Mouse (Mus musculus): Measurements from ENCODE around the gene Nanp. TPM values are rescaled to one million over a fixed set of nuclear protein-coding genes. Genes with fewer than 3 reads are reported as not detected.

The Nanp gene
- polyA plus RNA-seq (2015; fragmentation: Nextera tagmentation; extraction: Ambion mirVana): 34.1 and 35.5 TPM in 2 replicates

DNA sequence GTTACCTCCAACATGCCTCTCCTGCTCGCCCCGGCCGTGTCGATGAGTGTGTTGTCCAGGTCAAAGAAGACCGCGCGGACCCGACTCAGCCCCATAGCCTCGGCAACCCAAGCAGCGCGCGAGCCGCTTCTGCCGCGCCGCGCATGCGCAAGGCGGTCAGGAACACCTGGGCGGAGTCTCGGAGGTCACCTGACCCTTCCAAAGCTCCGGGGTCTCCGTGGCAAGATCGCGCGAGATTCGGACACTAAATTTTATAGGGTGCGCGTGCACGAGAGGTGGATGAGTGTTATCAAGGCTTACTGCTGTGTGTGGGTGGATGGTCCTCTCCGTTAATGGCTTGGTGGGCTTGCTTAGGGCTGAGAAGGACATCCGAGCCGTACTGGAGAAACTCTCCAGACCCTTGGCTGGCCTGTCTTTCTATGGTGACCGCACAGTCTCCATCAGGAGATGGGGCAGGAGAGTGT is at the start of gene Nanp, which contains the start of gene Ninl:
TSS of gene Nanp (minus strand) at position 167 of the 464 bp plus-strand sequence.
TSS of gene Ninl (minus strand) at position 151 of the 464 bp plus-strand sequence.
- ATAC-seq (ENCODE audit: low FRiP score, low TSS enrichment) (peak; percentile 94), DNase-seq (ENCODE audit: low spot score) (peak; percentile 94)
- Histone ChIP-seq H3K9me3 (ENCODE audit: control insufficient read depth, low read length) (no peaks in the 10 kb centered on the region), H3K4me2 (replicated peaks; ENCODE audit: low read depth) (peak within 1 kb of the TSS; percentile 90), H3K27me3 (ENCODE audit: control insufficient read depth, insufficient read depth, low read length) (no peaks in the 10 kb centered on the region), H3K27ac (replicated peaks) (peak within 1 kb of the TSS; percentile 76), H3K9ac (ENCODE audit: low read length) (peak within 1 kb of the TSS; percentile 97), H3K36me3 (ENCODE audit: control insufficient read depth, insufficient read depth, low read length) (no peaks in the 10 kb centered on the region), H3K4me3 (ENCODE audit: low read depth, low read length) (peak within 1 kb of the TSS; percentile 89), H3K4me1 (replicated peaks; ENCODE audit: control insufficient read depth, insufficient read depth) (no peaks in the 10 kb centered on the region)
- TF ChIP-seq EP300 (optimal IDR thresholded peaks at IDR 0.05) (peak; percentile 85), CTCF (IDR thresholded peaks at IDR 0.05; ENCODE audit: low read depth) (no peak)
- under 1% methylated on average over 32 of the region's 34 CpGs for WGBS

DNA sequence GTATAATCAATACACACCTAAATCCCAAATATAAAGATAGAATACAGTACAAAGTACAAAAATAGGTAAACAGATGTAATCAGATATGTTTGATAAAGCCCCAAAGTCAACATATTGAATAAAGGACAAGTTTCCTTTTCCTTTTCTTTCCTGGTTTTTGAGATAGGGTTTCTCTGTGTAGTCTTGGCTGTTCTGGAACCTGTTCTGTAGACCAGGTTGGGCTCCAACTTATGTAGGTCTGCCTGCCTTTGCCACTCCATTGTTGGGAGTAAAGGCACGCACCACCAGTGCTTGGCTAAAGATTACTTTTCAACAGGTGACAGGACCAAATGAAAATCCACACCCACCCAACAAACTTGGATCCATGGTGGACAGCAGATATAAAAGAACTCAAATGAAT is 17.4 kb upstream of the Nanp start:
- H3K9me3 ChIP-seq (ENCODE audit: control insufficient read depth, low read length): no peaks in the 10 kb centered on the region
- H3K27ac ChIP-seq (replicated peaks): no peak overlapping the region
- TF ChIP-seq CTCF (IDR thresholded peaks at IDR 0.05; ENCODE audit: low read depth): no peak
- no peak for TF ChIP-seq EP300 (optimal IDR thresholded peaks at IDR 0.05)
- no peaks in the 10 kb centered on the region for H3K4me1 ChIP-seq (replicated peaks; ENCODE audit: control insufficient read depth, insufficient read depth)
- no peak overlapping the region for H3K9ac ChIP-seq (ENCODE audit: low read length)
- no peak for DNase-seq (ENCODE audit: low spot score)
- 66% methylated on average over 1 of the region's 1 CpGs for WGBS
- no peak overlapping the region for H3K4me2 ChIP-seq (replicated peaks; ENCODE audit: low read depth)
- peak; percentile 45; the same call in 1 of the 2 replicates for ATAC-seq (ENCODE audit: low FRiP score, low TSS enrichment)
- no peak overlapping the region for H3K4me3 ChIP-seq (ENCODE audit: low read depth, low read length)
- H3K36me3 ChIP-seq (ENCODE audit: control insufficient read depth, insufficient read depth, low read length): no peaks in the 10 kb centered on the region
- H3K27me3 ChIP-seq (ENCODE audit: control insufficient read depth, insufficient read depth, low read length): no peaks in the 10 kb centered on the region

DNA sequence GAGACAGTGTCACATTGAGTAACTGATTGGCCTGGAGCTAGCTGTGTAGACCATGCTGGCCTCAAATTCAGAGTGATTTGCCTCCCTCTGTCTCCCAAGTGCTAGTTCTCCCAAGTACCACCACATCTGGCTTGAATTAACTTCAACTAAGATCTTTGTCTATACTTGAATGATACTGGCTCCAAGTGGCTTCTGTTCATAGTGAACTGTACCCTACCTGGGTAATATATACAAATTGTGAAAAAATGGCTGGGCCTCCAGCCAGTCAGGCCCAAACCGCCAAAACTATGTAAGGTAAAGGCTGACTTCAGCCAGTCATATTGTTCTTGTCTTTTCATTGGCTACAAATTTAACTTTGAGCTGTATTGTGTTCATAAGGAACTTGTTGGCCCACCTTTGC is 1.2 kb upstream of the Nanp start:
- Histone ChIP-seq H3K4me1 (replicated peaks; ENCODE audit: control insufficient read depth, insufficient read depth) (no peaks in the 10 kb centered on the region), H3K27ac (replicated peaks) (no peak overlapping the region), H3K9me3 (ENCODE audit: control insufficient read depth, low read length) (no peaks in the 10 kb centered on the region), H3K9ac (ENCODE audit: low read length) (no peak overlapping the region), H3K36me3 (ENCODE audit: control insufficient read depth, insufficient read depth, low read length) (no peaks in the 10 kb centered on the region), H3K27me3 (ENCODE audit: control insufficient read depth, insufficient read depth, low read length) (no peaks in the 10 kb centered on the region), H3K4me3 (ENCODE audit: low read depth, low read length) (no peak overlapping the region), H3K4me2 (replicated peaks; ENCODE audit: low read depth) (no peak overlapping the region)
- no peak for DNase-seq (ENCODE audit: low spot score)
- ATAC-seq (ENCODE audit: low FRiP score, low TSS enrichment): no peak
- 94% methylated on average over 1 of the region's 1 CpGs for WGBS
- no peak for TF ChIP-seq CTCF (IDR thresholded peaks at IDR 0.05; ENCODE audit: low read depth)
- no peak for TF ChIP-seq EP300 (optimal IDR thresholded peaks at IDR 0.05)

DNA sequence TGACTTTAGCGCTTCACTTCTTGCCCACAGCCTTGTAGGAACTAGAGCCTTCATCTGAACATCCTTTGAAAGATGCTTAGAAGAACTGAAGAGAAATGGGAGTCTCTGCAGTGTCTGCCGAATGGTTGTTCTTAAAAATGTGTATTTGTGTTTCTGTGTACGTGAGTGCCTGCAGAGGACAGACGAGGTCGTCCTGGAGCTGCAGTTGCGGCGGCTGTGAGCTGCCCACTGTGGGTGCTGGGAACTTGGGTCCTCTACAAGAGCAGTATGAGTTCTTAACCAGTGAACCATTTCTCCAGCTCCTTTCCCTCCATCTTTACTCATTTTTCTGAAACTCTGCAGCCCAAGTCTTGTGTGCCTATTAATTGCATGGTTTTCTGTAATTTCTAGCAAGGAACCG is 528 bp upstream of the Nanp start:
- TF ChIP-seq EP300 (optimal IDR thresholded peaks at IDR 0.05) (no peak), CTCF (IDR thresholded peaks at IDR 0.05; ENCODE audit: low read depth) (no peak)
- Histone ChIP-seq H3K4me3 (ENCODE audit: low read depth, low read length) (peak overlapping the region; percentile 89), H3K4me1 (replicated peaks; ENCODE audit: control insufficient read depth, insufficient read depth) (no peaks in the 10 kb centered on the region), H3K27ac (replicated peaks) (peak overlapping the region; percentile 61; the same call in 1 of the 2 replicates), H3K36me3 (ENCODE audit: control insufficient read depth, insufficient read depth, low read length) (no peaks in the 10 kb centered on the region), H3K4me2 (replicated peaks; ENCODE audit: low read depth) (peak overlapping the region; percentile 90), H3K27me3 (ENCODE audit: control insufficient read depth, insufficient read depth, low read length) (no peaks in the 10 kb centered on the region), H3K9ac (ENCODE audit: low read length) (peak overlapping the region; percentile 81), H3K9me3 (ENCODE audit: control insufficient read depth, low read length) (no peaks in the 10 kb centered on the region)
- ATAC-seq (ENCODE audit: low FRiP score, low TSS enrichment): peak; percentile 4; the same call in 1 of the 2 replicates
- peak; percentile 17 for DNase-seq (ENCODE audit: low spot score)
- WGBS: 26% methylated on average over 8 of the region's 8 CpGs

DNA sequence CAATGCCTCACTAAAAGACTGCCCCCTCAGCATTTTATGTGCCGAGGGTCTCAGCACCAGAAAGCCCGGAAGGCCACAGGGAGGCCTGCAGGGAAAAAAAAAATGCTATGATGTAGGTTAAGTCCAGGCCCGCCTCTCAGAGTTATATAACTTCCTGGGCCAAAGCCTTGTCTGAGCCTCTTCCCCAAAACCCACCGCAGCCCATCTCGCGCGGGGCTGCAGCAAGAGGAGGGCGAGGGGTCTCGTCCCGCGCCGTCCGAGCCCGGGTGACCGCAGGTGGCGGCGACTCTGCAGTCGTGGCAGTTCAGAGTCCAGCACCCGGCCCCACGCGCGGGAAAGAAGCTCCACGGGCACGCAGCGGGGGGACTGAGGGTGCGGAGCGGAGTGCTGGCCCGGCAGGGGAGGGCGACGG is 381 bp downstream of the Nanp start:
- Histone ChIP-seq H3K4me2 (replicated peaks; ENCODE audit: low read depth) (peak overlapping the region; percentile 90), H3K36me3 (ENCODE audit: control insufficient read depth, insufficient read depth, low read length) (no peaks in the 10 kb centered on the region), H3K9me3 (ENCODE audit: control insufficient read depth, low read length) (no peaks in the 10 kb centered on the region), H3K4me3 (ENCODE audit: low read depth, low read length) (peak overlapping the region; percentile 89), H3K27me3 (ENCODE audit: control insufficient read depth, insufficient read depth, low read length) (no peaks in the 10 kb centered on the region), H3K4me1 (replicated peaks; ENCODE audit: control insufficient read depth, insufficient read depth) (no peaks in the 10 kb centered on the region), H3K9ac (ENCODE audit: low read length) (peak overlapping the region; percentile 97), H3K27ac (replicated peaks) (peak overlapping the region; percentile 76)
- no peak for TF ChIP-seq CTCF (IDR thresholded peaks at IDR 0.05; ENCODE audit: low read depth)
- DNase-seq (ENCODE audit: low spot score) (no peak), ATAC-seq (ENCODE audit: low FRiP score, low TSS enrichment) (peak; percentile 80)
- 0% methylated on average over 27 of the region's 30 CpGs for WGBS

DNA sequence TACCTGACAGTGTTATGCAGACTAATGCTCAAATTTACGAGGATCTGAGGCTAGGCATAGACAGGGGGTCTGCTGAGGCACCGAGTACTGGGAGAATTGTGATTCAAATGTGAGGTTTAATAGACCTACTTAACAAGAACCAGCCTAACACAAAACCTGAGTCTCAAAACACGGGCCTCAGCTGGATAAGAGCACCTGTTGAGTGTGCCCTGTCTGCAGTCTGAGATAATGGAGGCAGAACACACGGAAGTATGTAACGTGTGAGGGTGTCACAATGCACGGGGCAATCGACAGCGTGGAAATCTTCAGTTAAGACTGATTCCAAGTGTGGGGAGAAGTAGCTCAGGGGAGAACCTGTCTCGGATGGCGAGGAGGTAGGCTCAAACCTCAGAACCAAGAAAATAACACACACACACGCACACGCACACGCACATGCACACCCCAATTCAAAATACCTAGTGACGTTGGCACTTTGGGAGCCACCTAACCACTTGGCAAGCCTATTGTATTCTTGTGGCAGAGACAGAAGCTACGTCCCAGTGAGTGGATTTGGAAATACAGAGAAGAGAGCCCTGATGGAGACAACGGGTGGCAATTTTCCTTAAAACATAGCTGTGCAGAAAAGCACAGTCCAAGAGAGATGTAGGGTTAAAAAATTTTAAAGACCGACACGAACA is 1.2 kb downstream of the Nanp start:
- DNase-seq (ENCODE audit: low spot score) (peak; percentile 23), ATAC-seq (ENCODE audit: low FRiP score, low TSS enrichment) (peak; percentile 38; the same call in 1 of the 2 replicates)
- Histone ChIP-seq H3K9ac (ENCODE audit: low read length) (peak overlapping the region; percentile 97), H3K27me3 (ENCODE audit: control insufficient read depth, insufficient read depth, low read length) (no peaks in the 10 kb centered on the region), H3K4me3 (ENCODE audit: low read depth, low read length) (peak overlapping the region; percentile 89), H3K36me3 (ENCODE audit: control insufficient read depth, insufficient read depth, low read length) (no peaks in the 10 kb centered on the region), H3K9me3 (ENCODE audit: control insufficient read depth, low read length) (no peaks in the 10 kb centered on the region), H3K27ac (replicated peaks) (no peak overlapping the region), H3K4me2 (replicated peaks; ENCODE audit: low read depth) (peak overlapping the region; percentile 90), H3K4me1 (replicated peaks; ENCODE audit: control insufficient read depth, insufficient read depth) (no peaks in the 10 kb centered on the region)
- WGBS: 37% methylated on average over 18 of the region's 18 CpGs
- TF ChIP-seq EP300 (optimal IDR thresholded peaks at IDR 0.05): no peak
- TF ChIP-seq CTCF (IDR thresholded peaks at IDR 0.05; ENCODE audit: low read depth): no peak
